Mouse (Mus musculus): ENCODE data around the gene Ppp1r14a. TPM values are rescaled to one million over a fixed set of nuclear protein-coding genes. Genes with fewer than 3 reads are reported as not detected.

Gene Ppp1r14a
- polyA plus RNA-seq, 1 experiment from 2014 or later, result 14.9 TPM

GRCm38 (mm10) chr7:29337766-29338165 is 48.7 kb downstream of the Ppp1r14a start:
- ATAC-seq (ENCODE audit: extremely low read depth, insufficient number of reproducible peaks, low FRiP score, low TSS enrichment), result no peak
- Histone ChIP-seq H3K9ac (no peak overlapping the region), H3K27ac (replicated peaks) (no peak overlapping the region), H3K27me3 (replicated peaks) (peaks cover 3% of the 10 kb centered on the region; the same call in 1 of the 2 replicates), H3K4me2 (no peak overlapping the region), H3K9me3 (no peaks in the 10 kb centered on the region), H3K4me1 (peaks cover 13% of the 10 kb centered on the region), H3K36me3 (no peaks in the 10 kb centered on the region), H3K4me3 (no peak overlapping the region)
- WGBS, result 69% methylated on average over 2 of the region's 2 CpGs

GRCm38 (mm10) chr7:29338351-29338919 is 49.3 kb downstream of the Ppp1r14a start:
- Histone ChIP-seq H3K27me3 (replicated peaks) (peaks cover 3% of the 10 kb centered on the region; the same call in 1 of the 2 replicates), H3K27ac (replicated peaks) (no peak overlapping the region), H3K4me2 (no peak overlapping the region), H3K9me3 (no peaks in the 10 kb centered on the region), H3K36me3 (no peaks in the 10 kb centered on the region), H3K4me1 (peaks cover 13% of the 10 kb centered on the region), H3K4me3 (no peak overlapping the region), H3K9ac (no peak overlapping the region)
- WGBS, result 87% methylated on average over 9 of the region's 9 CpGs
- no peak for ATAC-seq (ENCODE audit: extremely low read depth, insufficient number of reproducible peaks, low FRiP score, low TSS enrichment)

GRCm38 (mm10) chr7:29338984-29339679 is 50.0 kb downstream of the Ppp1r14a start:
- Histone ChIP-seq H3K36me3 (no peaks in the 10 kb centered on the region), H3K9ac (no peak overlapping the region), H3K4me1 (peaks cover 13% of the 10 kb centered on the region), H3K27ac (replicated peaks) (no peak overlapping the region), H3K27me3 (replicated peaks) (peaks cover 3% of the 10 kb centered on the region; the same call in 1 of the 2 replicates), H3K4me3 (no peak overlapping the region), H3K4me2 (no peak overlapping the region), H3K9me3 (no peaks in the 10 kb centered on the region)
- no peak for ATAC-seq (ENCODE audit: extremely low read depth, insufficient number of reproducible peaks, low FRiP score, low TSS enrichment)
- WGBS, result 41% methylated on average over 14 of the region's 14 CpGs

- WGBS, result 83% methylated on average over 9 of the region's 9 CpGs
- peaks cover 3% of the 10 kb centered on the region; the same call in 1 of the 2 replicates for H3K27me3 ChIP-seq (replicated peaks)
- no peak overlapping the region for H3K27ac ChIP-seq (replicated peaks)
- H3K36me3 ChIP-seq, result no peaks in the 10 kb centered on the region
- H3K4me2 ChIP-seq, result no peak overlapping the region
- no peak overlapping the region for H3K4me3 ChIP-seq
- H3K4me1 ChIP-seq, result peaks cover 13% of the 10 kb centered on the region
- no peak overlapping the region for H3K9ac ChIP-seq
- ATAC-seq (ENCODE audit: extremely low read depth, insufficient number of reproducible peaks, low FRiP score, low TSS enrichment), result no peak
- H3K9me3 ChIP-seq, result no peaks in the 10 kb centered on the region
Measured at GRCm38 (mm10) chr7:29340247-29340646, 51.1 kb downstream of the Ppp1r14a start.

GRCm38 (mm10) chr7:29340838-29341237 is 51.7 kb downstream of the Ppp1r14a start:
- ATAC-seq (ENCODE audit: extremely low read depth, insufficient number of reproducible peaks, low FRiP score, low TSS enrichment), result no peak
- Histone ChIP-seq H3K4me2 (no peak overlapping the region), H3K9me3 (no peaks in the 10 kb centered on the region), H3K36me3 (no peaks in the 10 kb centered on the region), H3K4me3 (no peak overlapping the region), H3K9ac (no peak overlapping the region), H3K27ac (replicated peaks) (no peak overlapping the region), H3K27me3 (replicated peaks) (peaks cover 3% of the 10 kb centered on the region; the same call in 1 of the 2 replicates), H3K4me1 (peaks cover 13% of the 10 kb centered on the region)
- WGBS, result 82% methylated on average over 8 of the region's 8 CpGs

GRCm38 (mm10) chr7:29341722-29342121 is 52.6 kb downstream of the Ppp1r14a start:
- H3K9me3 ChIP-seq, result no peaks in the 10 kb centered on the region
- H3K36me3 ChIP-seq, result no peaks in the 10 kb centered on the region
- 58% methylated on average over 12 of the region's 12 CpGs for WGBS
- H3K27me3 ChIP-seq (replicated peaks), result peaks cover 3% of the 10 kb centered on the region; the same call in 1 of the 2 replicates
- H3K4me1 ChIP-seq, result peaks cover 13% of the 10 kb centered on the region
- no peak overlapping the region for H3K4me2 ChIP-seq
- no peak overlapping the region for H3K27ac ChIP-seq (replicated peaks)
- no peak overlapping the region for H3K4me3 ChIP-seq
- 0 out of 2 replicates have a peak overlapping the region, but pooled peaks have one; percentile 14 for H3K9ac ChIP-seq
- ATAC-seq (ENCODE audit: extremely low read depth, insufficient number of reproducible peaks, low FRiP score, low TSS enrichment), result no peak

- Histone ChIP-seq H3K4me1 (peaks cover 13% of the 10 kb centered on the region), H3K27me3 (replicated peaks) (no peaks in the 10 kb centered on the region), H3K9ac (no peak overlapping the region), H3K27ac (replicated peaks) (no peak overlapping the region), H3K36me3 (0 out of 2 replicates have a peak, but pooled peaks cover under 1% of the 10 kb centered on the region), H3K4me3 (no peak overlapping the region), H3K4me2 (no peak overlapping the region), H3K9me3 (no peaks in the 10 kb centered on the region)
- WGBS, result 41% methylated on average over 8 of the region's 8 CpGs
- ATAC-seq (ENCODE audit: extremely low read depth, insufficient number of reproducible peaks, low FRiP score, low TSS enrichment), result no peak
Measured at GRCm38 (mm10) chr7:29342489-29343092, 53.5 kb downstream of the Ppp1r14a start.

Other genes with a start within 250 kb of the Ppp1r14a start
- gene Ryr1, start 164.1 kb upstream of the Ppp1r14a start, polyA plus RNA-seq (2015; fragmentation: Nextera tagmentation; extraction: Ambion mirVana), result 0.19 and 0.31 TPM in 2 replicates
- 0.56 and 0.62 TPM in 2 replicates for gene Rasgrp4, start 154.5 kb upstream of the Ppp1r14a start, polyA plus RNA-seq (2015; fragmentation: Nextera tagmentation; extraction: Ambion mirVana)
- gene Fam98c, start 133.1 kb upstream of the Ppp1r14a start, polyA plus RNA-seq (2015; fragmentation: Nextera tagmentation; extraction: Ambion mirVana), result 11.0 and 11.9 TPM in 2 replicates
- 0.33 and 0.48 TPM in 2 replicates for gene Ggn, start 119.1 kb upstream of the Ppp1r14a start, polyA plus RNA-seq (2015; fragmentation: Nextera tagmentation; extraction: Ambion mirVana)
- gene Spred3, start 118.9 kb upstream of the Ppp1r14a start, polyA plus RNA-seq (2015; fragmentation: Nextera tagmentation; extraction: Ambion mirVana), result 1.3 and 1.5 TPM in 2 replicates
- 209 and 219 TPM in 2 replicates for gene Psmd8, start 108.6 kb upstream of the Ppp1r14a start, polyA plus RNA-seq (2015; fragmentation: Nextera tagmentation; extraction: Ambion mirVana)
- gene Catsperg1, start 75.3 kb upstream of the Ppp1r14a start, polyA plus RNA-seq (2015; fragmentation: Nextera tagmentation; extraction: Ambion mirVana), result 0.41 and 0.42 TPM in 2 replicates
- gene Kcnk6, start 56.8 kb upstream of the Ppp1r14a start, polyA plus RNA-seq (2015; fragmentation: Nextera tagmentation; extraction: Ambion mirVana), result 1.6 and 1.7 TPM in 2 replicates
- 107 and 117 TPM in 2 replicates for gene Yif1b, start 51.0 kb upstream of the Ppp1r14a start, polyA plus RNA-seq (2015; fragmentation: Nextera tagmentation; extraction: Ambion mirVana)
- gene 2200002D01Rik, start 40.8 kb upstream of the Ppp1r14a start, polyA plus RNA-seq (2015; fragmentation: Nextera tagmentation; extraction: Ambion mirVana), result 5.7 and 7.3 TPM in 2 replicates
- 111 and 116 TPM in 2 replicates for gene Spint2, start 7.4 kb upstream of the Ppp1r14a start, polyA plus RNA-seq (2015; fragmentation: Nextera tagmentation; extraction: Ambion mirVana)
- gene Dpf1, start 14.6 kb downstream of the Ppp1r14a start, polyA plus RNA-seq (2015; fragmentation: Nextera tagmentation; extraction: Ambion mirVana), result 2.0 and 3.7 TPM in 2 replicates
- gene Sipa1l3, start 229.3 kb downstream of the Ppp1r14a start, polyA plus RNA-seq (2015; fragmentation: Nextera tagmentation; extraction: Ambion mirVana), result 3.9 and 4.1 TPM in 2 replicates

All from heart, embryonic 13.5 days (tissue).